Mouse (Mus musculus) MEL (cell line): ENCODE results near the gene Gls.

Experiments used
- JUND ChIP-seq: IDR thresholded peaks from 2 replicates; pipeline ENCODE4 v1.6.1; 2011; ENCODE audit warnings: low read depth, mild to moderate bottlenecking, improper control_type of control experiment, low read length
- TCF12 ChIP-seq: IDR thresholded peaks from 2 replicates; pipeline ENCODE4 v1.6.1; 2014; ENCODE audit warnings: low read depth, mild to moderate bottlenecking, inconsistent platforms, low read length, improper control_type of control experiment, moderate library complexity

DNA sequence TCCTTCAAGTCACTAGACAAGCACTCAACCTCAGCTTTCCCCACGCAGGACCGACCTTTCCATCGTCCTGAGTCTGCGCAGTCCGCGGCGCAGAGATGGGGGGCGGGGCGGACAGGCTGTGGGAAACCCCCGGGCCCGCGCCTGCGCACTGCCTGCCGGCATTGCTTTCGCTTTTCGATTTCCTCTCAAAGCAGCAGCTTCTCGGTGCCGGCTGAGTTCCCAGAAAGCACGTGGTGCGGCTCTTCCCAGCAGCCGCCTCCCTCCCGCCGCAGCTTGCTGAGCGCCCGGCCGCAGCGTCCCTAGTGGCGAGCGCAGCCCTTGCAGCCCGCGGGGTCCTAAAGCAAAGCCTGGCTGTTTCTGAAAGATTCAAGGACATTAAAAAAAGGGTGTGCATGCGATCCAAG is 119.4 kb downstream of the Gls start:
- TF ChIP-seq TCF12 (peak; percentile 68), JUND (peak; percentile 84; the same call in 1 of the 2 replicates)
